Mouse (Mus musculus) neural tube, embryonic 12.5 days (tissue): Measurements from ENCODE around the gene Gm19684. TPM values are rescaled to one million over a fixed set of nuclear protein-coding genes. Genes with fewer than 3 reads are reported as not detected.
A peak's percentile ranks its signal among the peaks of the same experiment; 100 is the strongest.
"Not testable (repeated sequence)": the region's sequence is repeated elsewhere in the genome, so short reads cannot be mapped to it uniquely, and the experiment has no call there.

ENCODE experiments used
- ATAC-seq: fragments of 200-750 bp; cut with Nextera tagmentation; 2 replicates; pipeline ENCODE4 v1.8.0; 2017; ENCODE audit warnings: low read depth, mild to moderate bottlenecking, moderate TSS enrichment, moderate library complexity; ENCODE audit not compliant: low FRiP score
- H3K27ac ChIP-seq: fragments of 300-500 bp; sonication (generic); 2 replicates; pipeline ENCODE4 v1.5.1; 2016
- H3K27me3 ChIP-seq: fragments of 300-500 bp; sonication (generic); replicated peaks from 2 replicates; pipeline ENCODE4 v1.6.1; 2016; ENCODE audit warnings: mild to moderate bottlenecking
- H3K36me3 ChIP-seq: fragments of 300-500 bp; sonication (generic); 2 replicates; pipeline ENCODE4 v1.6.1; 2016; ENCODE audit warnings: mild to moderate bottlenecking
- H3K4me1 ChIP-seq: fragments of 300-500 bp; sonication (generic); 2 replicates; pipeline ENCODE4 v1.6.1; 2016
- H3K4me2 ChIP-seq: fragments of 300-500 bp; sonication (generic); replicated peaks from 2 replicates; pipeline ENCODE4 v1.6.1; 2016; ENCODE audit warnings: mild to moderate bottlenecking
- H3K4me3 ChIP-seq: fragments of 300-500 bp; sonication (generic); 2 replicates; pipeline ENCODE4 v1.5.1; 2016
- H3K9ac ChIP-seq: fragments of 300-500 bp; sonication (generic); 2 replicates; pipeline ENCODE4 v1.6.1; 2016; ENCODE audit warnings: mild to moderate bottlenecking
- H3K9me3 ChIP-seq: fragments of 300-500 bp; sonication (generic); 2 replicates; pipeline ENCODE4 v1.6.1; 2016; ENCODE audit warnings: mild to moderate bottlenecking
- WGBS: fragments of 180-500 bp; shearing (Covaris S2); methylation state at CpG from one replicate; pipeline ENCODE4 v1.1.7; 2016; 5-methylcytosine and 5-hydroxymethylcytosine counted together
- polyA plus RNA-seq: library from polyadenylated mRNA; unstranded; fragments of >200 nt; fragmentation: Nextera tagmentation; extraction: Ambion mirVana; gene quantifications from 2 replicates; pipeline ENCODE4 v1.2.1, GENCODE M21; 2016

The Gm19684 gene
- polyA plus RNA-seq, 1 experiment from 2014 or later = not detected

DNA sequence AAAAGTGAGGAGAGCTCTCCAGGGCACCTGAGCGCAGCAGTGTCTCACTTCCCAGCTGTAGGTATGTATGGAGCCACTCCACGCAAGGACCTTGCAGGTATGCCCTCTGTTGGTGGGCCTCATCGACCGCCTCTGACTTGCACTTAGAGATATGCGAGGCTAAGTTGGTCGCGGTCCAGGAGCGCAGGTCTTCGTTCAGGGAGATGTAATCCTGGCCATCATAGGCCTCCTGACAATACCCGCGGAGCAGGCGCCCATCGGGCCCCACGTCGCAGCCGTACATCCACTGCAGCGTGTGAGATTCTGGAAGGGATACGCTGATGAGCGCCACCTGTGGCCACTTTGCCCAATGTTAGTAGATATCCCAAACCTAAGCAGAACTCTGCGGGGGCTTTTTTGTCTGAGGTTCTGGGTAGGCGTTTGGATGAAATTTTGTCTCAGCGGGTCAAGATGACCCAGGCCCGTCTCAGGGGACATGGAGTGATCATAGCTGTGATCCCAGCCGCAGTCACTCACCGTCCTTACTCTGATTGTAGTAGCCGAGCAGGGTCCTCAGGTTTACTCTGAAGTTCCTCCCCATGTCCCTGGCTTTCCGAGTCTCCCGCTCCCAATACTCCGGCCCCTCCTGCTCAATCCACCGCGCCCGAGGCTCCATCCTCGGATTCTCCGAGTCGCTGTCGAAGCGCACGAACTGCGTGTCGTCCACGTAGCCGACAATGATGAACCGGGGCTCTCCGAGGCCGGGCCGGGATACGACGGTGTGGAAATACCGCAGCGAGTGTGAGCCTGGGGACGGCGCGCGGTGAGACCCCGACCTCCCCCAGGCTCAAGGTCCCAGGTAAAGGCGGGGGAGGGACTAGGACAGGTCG, 10.6 kb upstream of the Gm19684 start:
- H3K4me3 ChIP-seq = peak overlapping the region; percentile 34
- peak; percentile 43; the same call in 1 of the 2 replicates for ATAC-seq
- H3K9me3 ChIP-seq, H3K27ac ChIP-seq, H3K4me1 ChIP-seq, H3K36me3 ChIP-seq: not testable (repeated sequence)
- H3K27me3 ChIP-seq = peaks cover 16% of the 10 kb centered on the region
- H3K9ac ChIP-seq = 0 out of 2 replicates have a peak overlapping the region, but pooled peaks have one; percentile 21
- WGBS = 2% methylated on average over 57 of the region's 57 CpGs
- peak overlapping the region; percentile 72 for H3K4me2 ChIP-seq

DNA sequence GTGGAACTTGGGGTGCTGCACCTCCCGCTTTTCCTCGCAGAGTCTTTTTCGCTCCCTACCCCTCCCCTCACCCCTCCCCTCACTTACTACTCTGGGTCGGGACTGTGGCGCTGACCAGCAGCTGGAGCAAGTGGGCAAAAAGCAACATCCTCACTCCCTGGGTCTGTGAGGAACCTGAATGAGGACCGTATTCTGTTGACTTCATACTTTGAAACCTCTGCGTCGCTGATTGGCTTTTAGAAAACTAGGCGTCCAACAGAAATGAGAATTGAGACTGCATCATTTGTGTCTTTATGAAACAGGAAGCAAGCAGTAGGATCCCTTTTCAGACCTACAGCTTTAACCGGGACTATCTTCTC, 10.0 kb upstream of the Gm19684 start:
- WGBS = 2% methylated on average over 10 of the region's 10 CpGs
- not testable (repeated sequence) for H3K9me3 ChIP-seq, H3K36me3 ChIP-seq, H3K4me1 ChIP-seq, H3K27ac ChIP-seq
- Histone ChIP-seq H3K4me2 (peak overlapping the region; percentile 72), H3K9ac (0 out of 2 replicates have a peak overlapping the region, but pooled peaks have one; percentile 21), H3K4me3 (peak overlapping the region; percentile 34), H3K27me3 (peaks cover 16% of the 10 kb centered on the region)
- ATAC-seq = peak; percentile 15; the same call in 1 of the 2 replicates

DNA sequence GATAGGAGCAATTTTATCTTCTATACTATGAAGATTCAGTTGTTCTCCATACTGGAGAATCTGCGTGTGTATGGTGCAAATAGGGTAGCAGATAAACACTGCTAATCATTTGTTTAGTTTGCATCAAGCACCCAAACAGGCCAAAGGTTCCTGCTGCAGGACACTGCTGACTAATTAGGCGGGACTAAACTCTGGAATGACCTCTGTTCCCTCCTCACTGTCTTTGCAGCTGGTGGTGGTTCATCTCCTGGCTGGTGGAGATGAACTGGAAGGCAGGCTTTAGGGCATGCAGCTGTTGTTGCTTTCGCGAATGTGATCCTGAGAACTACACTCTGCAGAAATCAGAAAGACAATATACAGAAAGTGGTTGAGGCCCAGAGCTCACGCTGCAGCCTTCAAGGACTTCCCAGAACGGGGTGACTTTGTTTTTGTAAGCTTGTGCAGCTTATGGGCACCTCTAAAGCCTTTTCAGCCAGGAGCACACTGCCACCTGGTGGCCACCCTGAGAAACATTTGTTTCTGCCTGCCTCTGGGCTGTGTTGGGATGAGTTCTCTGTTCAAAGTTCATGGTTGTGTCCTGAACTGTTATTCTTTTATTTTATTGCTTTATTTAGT, 7.4 kb upstream of the Gm19684 start:
- H3K36me3 ChIP-seq, H3K9me3 ChIP-seq, H3K4me3 ChIP-seq, H3K27ac ChIP-seq, ATAC-seq, H3K4me2 ChIP-seq, H3K4me1 ChIP-seq, H3K9ac ChIP-seq: not testable (repeated sequence)
- WGBS = 22% methylated on average over 6 of the region's 6 CpGs
- H3K27me3 ChIP-seq = peaks cover 20% of the 10 kb centered on the region

GRCm38 (mm10) chr17:36116545-36116944, 4.9 kb upstream of the Gm19684 start:
- not testable (repeated sequence) for H3K9me3 ChIP-seq, ATAC-seq, H3K4me2 ChIP-seq, H3K27ac ChIP-seq, H3K4me3 ChIP-seq, H3K9ac ChIP-seq, H3K4me1 ChIP-seq, H3K36me3 ChIP-seq
- WGBS = 19% methylated on average over 3 of the region's 3 CpGs
- H3K27me3 ChIP-seq = peaks cover 29% of the 10 kb centered on the region

GRCm38 (mm10) chr17:36120839-36121238, 639 bp upstream of the Gm19684 start:
- not testable (repeated sequence) for H3K27ac ChIP-seq, H3K9me3 ChIP-seq, H3K36me3 ChIP-seq, ATAC-seq, H3K4me3 ChIP-seq, H3K9ac ChIP-seq, H3K4me1 ChIP-seq
- WGBS = 31% methylated on average over 18 of the region's 18 CpGs
- peak overlapping the region; percentile 36 for H3K4me2 ChIP-seq
- H3K27me3 ChIP-seq = peaks cover 37% of the 10 kb centered on the region

GRCm38 (mm10) chr17:36124111-36124510, 2.6 kb downstream of the Gm19684 start:
- H3K27ac ChIP-seq, H3K36me3 ChIP-seq, H3K9ac ChIP-seq, H3K4me2 ChIP-seq, H3K4me1 ChIP-seq, H3K4me3 ChIP-seq, H3K9me3 ChIP-seq, ATAC-seq: not testable (repeated sequence)
- H3K27me3 ChIP-seq = peaks cover 33% of the 10 kb centered on the region
- 75% methylated on average over 3 of the region's 3 CpGs for WGBS

DNA sequence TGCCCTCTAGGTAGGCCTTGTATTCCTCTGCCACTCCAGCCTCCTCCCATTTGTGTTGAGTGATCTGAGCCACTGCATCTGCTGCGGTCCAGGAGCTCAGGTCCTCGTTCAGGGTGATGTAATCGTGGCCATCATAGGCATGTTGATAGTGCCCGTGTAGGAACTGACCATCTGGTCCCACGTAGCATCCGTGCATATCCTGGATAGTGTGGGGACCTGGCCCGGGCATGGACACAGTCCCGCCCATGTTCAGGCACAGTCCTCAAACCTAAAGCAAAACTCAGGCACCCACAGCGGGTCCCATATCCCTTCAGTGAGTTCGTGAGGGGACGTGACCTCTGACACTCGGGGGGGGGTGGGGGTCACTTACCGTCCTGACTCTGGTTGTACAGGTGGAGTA, 7.0 kb downstream of the Gm19684 start:
- H3K9ac ChIP-seq, ATAC-seq, H3K9me3 ChIP-seq, H3K36me3 ChIP-seq, H3K4me3 ChIP-seq, H3K4me2 ChIP-seq, H3K27me3 ChIP-seq, H3K27ac ChIP-seq, H3K4me1 ChIP-seq: not testable (repeated sequence)
- WGBS = 65% methylated on average over 12 of the region's 13 CpGs

DNA sequence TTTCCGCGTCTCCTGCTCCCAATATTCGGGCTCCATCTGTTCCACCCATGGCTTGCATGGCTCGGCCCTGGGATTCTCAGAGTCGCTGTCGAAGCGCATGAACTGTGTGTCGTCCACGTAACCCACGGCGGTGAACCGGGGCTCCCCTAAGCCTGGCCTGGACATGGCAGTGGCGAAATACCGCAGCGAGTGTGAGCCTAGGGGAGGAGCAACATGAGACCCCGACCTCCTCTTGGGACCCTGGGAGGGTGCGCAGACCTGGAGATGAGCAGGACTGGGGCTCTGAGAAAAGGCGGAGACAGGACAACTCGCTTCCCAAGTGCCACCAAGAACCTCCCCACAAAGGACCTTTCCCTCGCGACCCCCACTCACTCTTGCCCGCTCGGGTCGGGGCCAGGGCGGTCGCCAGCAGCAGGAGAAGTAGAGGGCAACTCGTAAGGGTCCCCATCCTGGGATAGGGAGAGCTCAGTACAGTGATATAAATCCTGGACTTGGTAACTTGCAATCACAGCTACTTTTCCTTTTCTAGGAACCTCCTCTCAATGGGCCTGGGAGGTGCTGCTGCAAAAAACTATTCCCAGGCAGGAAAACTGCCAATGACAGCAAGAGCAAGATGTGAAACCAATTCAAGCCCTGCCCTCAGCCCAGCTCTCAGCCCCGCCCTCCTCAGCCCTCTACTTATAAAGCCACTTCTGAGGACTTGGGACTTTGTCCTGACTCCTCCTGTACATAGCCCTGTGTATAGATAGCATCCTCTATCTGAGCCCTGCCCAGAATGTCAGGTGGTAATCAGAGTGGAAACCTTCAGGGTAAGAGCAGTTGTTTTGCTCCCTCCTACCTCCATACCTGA, 7.7 kb downstream of the Gm19684 start, which contains the start of gene Gm7030:
Gm7030 (minus strand) TSS at position 458 of the 850 bp plus-strand sequence.
- WGBS = 21% methylated on average over 26 of the region's 28 CpGs
- H3K4me1 ChIP-seq = not testable (repeated sequence)

DNA sequence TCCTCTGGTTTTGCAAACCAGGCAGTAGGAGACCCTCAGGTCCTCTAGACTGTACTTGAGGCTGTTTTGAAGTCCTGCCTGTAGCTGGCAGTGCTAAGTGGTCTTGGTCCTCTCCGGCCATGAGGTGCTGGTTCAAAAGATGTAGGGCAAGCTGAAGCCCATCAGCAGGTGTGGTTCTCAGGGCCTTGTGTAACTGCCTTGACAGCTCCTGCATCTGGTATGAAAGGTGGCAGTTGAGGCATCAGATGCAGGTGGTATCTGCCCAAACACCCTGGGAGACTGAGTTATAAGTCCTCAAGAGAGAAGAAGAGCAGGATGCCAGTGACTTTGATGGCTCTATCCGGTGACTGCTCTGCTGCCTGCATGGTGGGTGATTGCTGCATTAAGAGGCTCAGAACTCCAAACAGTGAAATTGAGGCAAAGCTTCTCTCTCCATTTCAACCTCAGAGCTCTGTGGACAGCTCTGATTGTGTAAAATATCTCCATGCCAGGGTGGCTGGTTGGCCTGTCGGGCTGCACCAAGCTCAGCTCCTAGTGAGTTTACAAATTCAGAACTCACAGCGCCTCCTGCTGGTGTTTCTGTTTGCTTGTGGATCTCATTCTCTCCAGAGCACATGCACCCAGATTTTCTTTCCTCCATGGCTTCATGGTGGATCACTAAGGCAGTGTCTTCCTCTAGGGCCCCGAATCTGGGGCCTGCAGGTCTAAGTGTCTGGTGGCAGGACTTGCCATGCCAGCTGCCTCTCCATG, 10.2 kb downstream of the Gm19684 start:
- Histone ChIP-seq H3K36me3 (no peaks in the 10 kb centered on the region), H3K4me3 (no peak overlapping the region), H3K4me2 (no peak overlapping the region), H3K9me3 (no peaks in the 10 kb centered on the region), H3K9ac (no peak overlapping the region), H3K4me1 (no peaks in the 10 kb centered on the region), H3K27ac (no peak overlapping the region), H3K27me3 (0 out of 2 replicates have a peak, but pooled peaks cover 9% of the 10 kb centered on the region)
- no peak for ATAC-seq
- WGBS = 74% methylated on average over 5 of the region's 5 CpGs

More for the DNA sequence above, 7.7 kb downstream of the Gm19684 start, which contains the start of gene Gm7030:
- H3K9ac ChIP-seq, H3K27me3 ChIP-seq, ATAC-seq, H3K4me2 ChIP-seq, H3K36me3 ChIP-seq, H3K27ac ChIP-seq, H3K9me3 ChIP-seq, H3K4me3 ChIP-seq: not testable (repeated sequence)

- not testable (repeated sequence) for H3K4me1 ChIP-seq, H3K9ac ChIP-seq, H3K4me3 ChIP-seq, H3K9me3 ChIP-seq, ATAC-seq, H3K36me3 ChIP-seq, H3K4me2 ChIP-seq, H3K27ac ChIP-seq
- peaks cover 10% of the 10 kb centered on the region for H3K27me3 ChIP-seq
Observed at GRCm38 (mm10) chr17:36135421-36136231, 14.1 kb downstream of the Gm19684 start.

- H3K4me3 ChIP-seq = not testable (repeated sequence)
Observed at GRCm38 (mm10) chr17:36136299-36136848, 14.9 kb downstream of the Gm19684 start.

More at GRCm38 (mm10) chr17:36136299-36136848, 14.9 kb downstream of the Gm19684 start:
- H3K36me3 ChIP-seq, H3K4me2 ChIP-seq, H3K9me3 ChIP-seq, H3K4me1 ChIP-seq, H3K27ac ChIP-seq, H3K9ac ChIP-seq, ATAC-seq: not testable (repeated sequence)
- peaks cover 10% of the 10 kb centered on the region for H3K27me3 ChIP-seq
- 73% methylated on average over 1 of the region's 1 CpGs for WGBS
